Mouse (Mus musculus): Measurements from ENCODE around the gene Gzma.

Gzma gene

DNA sequence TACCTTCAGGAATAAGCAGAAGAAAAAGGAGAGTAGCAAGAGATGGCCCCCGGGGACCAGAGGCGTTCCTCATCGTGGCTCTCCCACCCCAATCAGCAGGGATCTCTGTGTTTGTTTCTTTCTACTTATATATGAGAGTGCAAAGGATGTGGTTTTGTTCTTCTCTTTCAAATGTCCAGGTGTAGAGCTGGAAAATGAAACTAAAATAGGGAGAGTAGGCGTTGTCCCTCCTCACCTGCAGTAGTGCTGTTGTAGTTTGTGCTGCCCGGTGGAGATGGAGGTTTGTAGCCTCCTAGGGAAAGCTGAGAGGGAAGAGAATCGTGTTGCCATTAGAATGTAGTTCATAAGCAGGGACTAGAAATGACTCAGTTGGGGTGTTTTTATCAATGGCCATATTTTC is at the start of gene Gzma:
Gene Gzma, minus strand, starts transcription at position 103 of the 400 bp plus-strand sequence.
- DNase-seq (ENCODE audit: low read depth, low spot score): no peak

DNA sequence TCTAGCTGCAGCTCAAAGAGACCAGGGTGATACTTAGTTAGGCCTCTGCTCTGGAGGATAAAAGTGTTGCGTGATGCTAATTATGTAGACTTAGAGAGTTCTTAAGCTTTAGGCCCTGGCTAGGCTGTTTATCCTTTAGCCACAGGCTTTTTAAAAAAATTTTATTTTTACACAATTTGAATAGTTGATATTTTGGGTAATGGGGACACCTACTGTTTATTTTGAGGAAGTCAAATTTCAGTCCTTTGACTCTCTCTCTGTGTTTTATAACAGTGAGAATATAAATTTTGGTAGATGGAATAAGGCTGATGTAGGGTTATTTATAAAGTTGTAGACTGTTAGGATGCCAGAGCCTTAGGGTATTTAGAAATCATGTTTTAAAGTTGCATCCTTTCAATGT is 38.8 kb upstream of the Gzma start:
- peak; percentile 15 for DNase-seq (ENCODE audit: low read depth, low spot score)

DNA sequence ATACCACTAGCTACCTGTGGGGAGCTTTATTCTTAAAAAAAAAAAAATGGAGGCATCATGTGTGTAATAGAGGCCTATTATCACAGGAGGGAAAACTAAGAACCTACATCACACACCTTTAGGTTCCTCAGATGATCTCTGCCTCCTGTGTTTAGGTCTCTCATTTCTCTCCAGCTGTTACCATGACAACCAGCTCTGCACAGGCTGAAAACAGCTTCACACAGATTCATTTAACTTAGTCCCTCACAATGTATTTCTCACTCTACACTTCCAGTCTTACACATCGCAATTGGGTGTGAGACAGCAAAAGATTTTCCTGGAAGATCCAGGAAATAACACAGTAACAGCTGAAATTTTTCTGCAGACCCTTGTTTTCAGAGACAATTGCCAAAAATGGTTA is 29.2 kb upstream of the Gzma start:
- DNase-seq (ENCODE audit: low read depth, low spot score): no peak

DNA sequence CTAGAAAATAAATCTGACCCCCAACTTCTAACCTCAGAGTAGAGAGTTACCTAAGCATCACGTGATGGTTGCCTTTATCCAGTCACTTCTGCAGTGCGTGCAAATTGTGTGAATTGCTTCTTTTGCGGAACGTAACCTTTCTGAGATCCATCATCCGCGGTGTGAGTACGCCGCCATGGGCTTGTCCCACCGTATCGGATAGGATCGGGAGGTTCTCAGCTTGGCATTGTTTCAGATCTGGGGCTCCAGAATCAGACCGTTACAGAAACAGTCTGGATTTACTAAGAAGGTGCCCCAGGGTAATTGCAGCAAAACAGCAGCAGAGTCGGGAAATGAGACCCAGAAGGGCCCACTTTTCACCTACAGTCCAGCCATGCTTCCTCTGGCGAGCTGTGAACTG is 20.5 kb upstream of the Gzma start:
- no peak for DNase-seq (ENCODE audit: low read depth, low spot score)

DNA sequence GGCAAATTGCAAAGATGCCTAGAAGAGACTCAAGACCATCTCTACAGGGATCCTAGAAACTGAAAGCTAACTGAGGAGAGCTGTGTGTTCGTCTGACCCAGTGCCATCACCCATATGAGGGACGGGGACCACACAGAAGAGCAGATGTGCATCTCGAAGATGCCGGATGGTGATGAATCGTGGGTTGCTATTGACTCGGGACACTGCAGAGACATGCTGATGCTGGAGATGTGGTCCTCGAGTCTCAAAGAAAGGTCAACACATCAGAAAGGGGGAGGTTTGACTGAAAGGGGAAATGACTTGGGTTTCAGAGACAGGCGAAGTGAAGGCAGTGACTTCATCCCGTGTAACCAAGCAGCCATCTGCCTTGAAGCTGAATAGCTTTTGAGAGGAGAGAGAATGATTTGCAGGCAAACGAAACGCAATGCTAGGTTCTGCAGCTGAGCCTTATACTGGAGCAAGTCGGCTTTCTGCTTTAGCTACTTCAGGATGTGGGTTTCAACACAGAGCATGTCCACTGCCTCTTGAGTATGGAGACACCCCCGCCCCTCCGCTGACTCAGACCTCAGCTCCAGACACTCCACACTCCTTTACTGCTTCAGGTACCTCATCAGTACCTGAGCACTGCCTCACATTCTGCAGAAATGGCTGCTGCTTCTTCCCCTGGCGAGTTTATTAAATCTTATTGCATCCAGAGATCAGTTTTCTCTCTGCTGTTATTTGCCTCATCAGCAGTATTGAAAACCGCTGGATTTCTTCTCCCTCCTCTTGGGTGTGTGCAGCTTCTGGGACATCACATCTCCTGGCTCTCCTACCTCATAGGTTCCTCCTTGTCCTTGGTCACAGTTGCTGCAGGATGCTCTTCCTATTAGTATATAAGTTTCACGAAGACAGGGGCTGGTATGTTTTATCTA is 19.8 kb upstream of the Gzma start:
- peak; percentile 54 for DNase-seq (ENCODE audit: low read depth, low spot score)

DNA sequence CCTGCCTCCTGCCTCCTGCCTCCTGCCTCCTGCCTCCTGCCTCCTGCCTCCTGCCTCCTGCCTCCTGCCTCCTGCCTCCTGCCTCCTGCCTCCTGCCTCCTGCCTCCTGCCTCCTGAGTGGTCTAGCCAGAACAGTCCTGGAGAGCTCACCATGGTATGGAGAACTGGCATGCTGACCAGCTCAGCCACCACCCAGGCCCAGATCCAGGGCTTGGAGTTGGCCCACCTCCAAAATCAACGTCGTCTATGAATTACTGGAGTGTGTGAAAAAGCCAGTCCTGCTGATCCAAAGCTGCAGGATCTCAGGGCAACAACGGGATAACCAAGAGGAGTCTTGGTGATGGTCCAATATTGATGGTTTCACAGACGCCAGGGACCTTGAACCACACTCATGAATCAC is 18.2 kb upstream of the Gzma start:
- DNase-seq (ENCODE audit: low read depth, low spot score): no peak

DNA sequence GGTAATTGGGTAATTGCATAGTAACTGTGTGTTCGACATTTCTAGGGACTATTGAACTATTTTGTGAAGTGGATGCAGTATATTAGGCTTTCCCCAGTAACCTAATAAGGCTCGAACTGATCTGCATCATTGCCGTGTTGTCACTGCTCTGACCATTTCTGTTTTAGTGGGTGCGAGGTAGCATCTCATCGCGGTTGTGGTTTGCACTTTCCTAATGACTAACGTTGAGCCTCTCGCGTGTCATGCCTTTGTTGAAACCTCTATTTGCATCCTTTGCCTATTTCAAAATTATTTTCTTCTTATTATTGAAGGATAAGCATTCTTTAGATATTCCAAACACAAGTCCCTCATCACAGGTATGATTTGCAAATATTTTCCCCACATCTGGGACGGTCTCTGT is 4.0 kb upstream of the Gzma start:
- DNase-seq (ENCODE audit: low read depth, low spot score): no peak

DNA sequence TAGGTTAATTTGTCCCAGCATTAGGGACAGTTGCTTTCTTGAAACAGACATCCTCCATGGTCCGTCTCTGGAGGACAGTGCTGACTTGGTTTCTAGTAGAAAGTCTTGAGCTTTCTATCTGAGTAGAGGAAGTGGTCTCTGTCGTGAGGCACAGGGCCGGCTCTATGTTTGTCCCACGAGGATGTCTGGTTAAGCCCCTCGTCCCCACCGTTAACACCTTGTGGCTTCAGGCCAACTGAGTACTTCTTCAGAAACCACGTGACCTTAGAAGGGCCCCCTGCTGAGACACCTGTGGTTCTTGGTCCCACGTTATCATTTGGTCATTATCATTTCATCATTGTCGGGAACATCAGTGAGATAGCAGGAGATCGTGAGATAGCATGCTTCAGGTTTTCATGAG is 1.0 kb upstream of the Gzma start:
- no peak for DNase-seq (ENCODE audit: low read depth, low spot score)

DNA sequence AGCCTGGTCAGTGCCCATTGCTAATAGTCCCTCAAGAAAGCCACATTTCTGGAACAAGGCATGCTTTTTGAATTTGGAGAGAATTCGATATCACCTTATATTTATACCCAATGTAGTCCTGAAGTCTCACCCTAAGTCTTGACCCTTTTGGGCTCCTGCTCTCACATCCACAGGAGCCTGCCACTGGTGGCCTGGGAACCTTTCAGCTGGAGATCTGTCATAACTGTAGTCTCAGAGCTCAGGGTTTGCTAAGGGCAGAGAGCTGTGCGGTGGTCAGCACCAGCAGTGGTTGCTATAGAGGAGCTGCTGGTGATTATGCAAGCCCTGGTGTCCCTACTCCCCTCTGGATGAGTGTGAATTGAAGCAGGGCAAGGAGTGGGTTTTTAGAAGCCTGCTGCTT is 2.4 kb downstream of the Gzma start:
- no peak for DNase-seq (ENCODE audit: low read depth, low spot score)

DNA sequence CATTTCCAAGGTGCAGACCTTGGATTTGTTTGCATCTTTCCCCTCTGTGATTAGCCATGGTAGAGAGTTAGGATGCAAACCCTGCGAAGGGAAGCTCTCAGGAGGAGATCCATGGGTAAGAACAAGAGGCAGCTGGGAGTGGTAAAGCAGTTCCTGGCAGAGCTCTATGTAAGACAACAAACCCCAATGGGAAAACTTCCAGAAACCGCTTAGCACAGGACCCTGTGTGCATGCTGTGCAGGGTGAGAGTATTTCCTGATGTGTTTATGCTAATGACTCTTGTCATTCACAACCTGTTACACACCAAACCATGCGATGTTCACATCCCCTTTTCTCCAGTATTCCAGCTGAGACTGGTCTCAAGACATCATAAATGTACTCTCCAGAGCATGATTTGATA is 3.8 kb downstream of the Gzma start:
- no peak for DNase-seq (ENCODE audit: low read depth, low spot score)

DNA sequence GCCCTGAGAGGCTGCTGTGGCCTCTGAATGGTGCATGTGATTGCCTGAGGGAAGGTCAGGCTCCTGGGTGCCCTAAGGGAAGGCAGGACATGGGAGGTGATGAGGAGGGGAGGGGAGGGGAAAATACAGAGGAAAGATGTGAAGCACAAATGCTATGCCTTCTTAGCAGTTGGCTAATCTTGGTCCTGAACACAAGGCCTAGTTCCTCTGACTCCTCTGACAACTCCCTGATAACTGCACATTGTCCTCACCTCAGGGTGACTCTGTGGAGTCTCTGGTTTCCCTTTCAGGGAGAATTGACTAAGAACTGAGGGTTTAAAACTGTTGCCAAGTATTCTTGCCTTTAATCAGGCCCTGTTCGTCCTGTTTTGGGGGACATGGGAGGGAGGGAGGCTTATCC is 6.2 kb downstream of the Gzma start:
- no peak for DNase-seq (ENCODE audit: low read depth, low spot score)

DNA sequence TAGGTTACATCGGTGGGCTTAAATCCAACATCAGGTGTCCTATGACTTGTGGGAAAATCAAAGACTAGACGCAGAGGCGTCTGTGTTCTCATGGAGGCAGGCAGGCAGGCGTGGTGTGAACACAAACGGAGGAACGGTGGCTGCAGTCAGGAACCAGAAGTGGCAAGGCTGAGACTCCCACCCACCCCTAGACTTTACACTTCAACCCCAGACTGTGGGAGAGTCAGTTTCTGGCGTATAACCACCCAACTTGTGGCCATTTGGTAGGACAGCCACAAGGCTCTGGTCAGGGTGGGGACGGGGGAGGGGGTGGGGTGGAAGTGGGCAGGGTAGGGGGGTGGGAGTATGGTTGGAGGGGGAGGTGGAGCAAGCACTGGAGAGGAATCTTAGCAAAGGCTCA is 10.3 kb downstream of the Gzma start:
- no peak for DNase-seq (ENCODE audit: low read depth, low spot score)

DNA sequence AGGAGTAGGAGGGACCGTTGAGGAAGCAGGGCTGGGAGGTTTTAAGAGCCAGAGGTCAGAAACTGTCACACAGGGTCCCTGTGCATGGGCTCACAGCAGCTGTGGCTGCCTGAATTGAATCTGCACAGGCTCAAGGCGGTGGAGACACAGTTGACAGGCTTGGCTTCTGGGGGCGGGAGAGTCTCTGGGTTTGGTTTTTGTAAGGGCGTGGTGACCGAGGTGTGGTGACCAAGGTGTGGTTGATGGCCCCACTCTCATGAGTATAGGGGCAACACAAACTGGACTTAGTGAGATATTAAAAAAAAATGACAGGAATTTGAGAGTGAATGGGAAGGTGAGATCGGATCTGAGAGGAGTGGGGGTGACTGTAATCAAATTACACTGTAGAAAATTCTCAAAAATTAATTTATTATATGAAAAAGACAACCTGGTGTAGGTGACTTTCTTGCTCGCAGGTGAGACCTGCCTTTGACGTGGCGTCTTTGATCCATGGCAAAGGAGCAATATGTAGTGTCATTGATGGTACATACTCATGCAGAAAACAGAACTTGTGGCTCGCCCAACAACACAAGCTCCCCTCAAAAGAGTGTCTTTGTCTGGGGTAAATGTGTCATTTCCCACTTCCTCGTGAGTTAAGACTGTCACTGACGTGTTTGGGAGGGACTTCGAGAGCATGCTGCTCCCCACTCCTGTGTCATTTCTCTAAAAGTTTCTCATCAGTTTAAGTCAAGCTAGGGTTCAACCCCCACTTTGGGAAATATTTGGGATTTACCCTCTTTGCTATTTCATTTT is 13.4 kb downstream of the Gzma start:
- DNase-seq (ENCODE audit: low read depth, low spot score): no peak

DNA sequence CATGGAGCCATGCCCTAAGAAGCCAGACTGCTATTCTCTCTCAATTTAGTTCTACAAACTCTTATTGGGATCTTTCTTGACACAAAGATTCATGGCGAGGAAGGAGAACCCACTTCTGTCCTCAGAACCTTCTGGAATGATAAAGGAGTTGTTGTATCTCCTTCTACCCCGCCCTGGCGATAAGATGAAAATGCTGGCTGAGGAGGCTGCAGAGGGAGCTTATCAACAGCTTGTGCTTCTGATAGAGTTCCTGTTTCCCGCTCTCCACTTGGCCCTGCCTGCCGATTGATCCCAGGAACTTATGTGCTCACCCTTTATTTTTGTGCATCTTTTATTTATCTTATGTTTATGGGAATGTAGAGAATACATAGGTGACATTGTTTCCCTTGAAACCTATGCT is 16.0 kb downstream of the Gzma start:
- no peak for DNase-seq (ENCODE audit: low read depth, low spot score)

DNA sequence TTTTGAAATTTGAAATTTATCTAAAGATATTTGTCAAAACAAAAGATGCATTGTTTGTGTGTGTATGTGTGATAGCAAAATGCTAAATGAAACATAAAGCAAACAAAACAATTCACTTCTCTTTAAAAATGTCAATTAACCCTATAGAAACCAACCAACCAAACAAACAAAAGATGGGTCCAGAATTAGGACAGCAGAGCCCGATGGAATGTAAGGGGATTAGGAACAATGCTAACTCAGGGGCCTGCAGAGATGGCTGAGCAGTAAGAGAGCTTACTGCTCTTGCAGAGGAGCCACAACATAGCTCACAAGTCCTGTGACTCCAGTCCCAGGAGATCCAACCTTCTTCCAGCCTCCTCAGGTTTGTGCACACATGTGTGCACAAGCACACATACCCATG is 18.7 kb downstream of the Gzma start:
- DNase-seq (ENCODE audit: low read depth, low spot score): no peak

DNA sequence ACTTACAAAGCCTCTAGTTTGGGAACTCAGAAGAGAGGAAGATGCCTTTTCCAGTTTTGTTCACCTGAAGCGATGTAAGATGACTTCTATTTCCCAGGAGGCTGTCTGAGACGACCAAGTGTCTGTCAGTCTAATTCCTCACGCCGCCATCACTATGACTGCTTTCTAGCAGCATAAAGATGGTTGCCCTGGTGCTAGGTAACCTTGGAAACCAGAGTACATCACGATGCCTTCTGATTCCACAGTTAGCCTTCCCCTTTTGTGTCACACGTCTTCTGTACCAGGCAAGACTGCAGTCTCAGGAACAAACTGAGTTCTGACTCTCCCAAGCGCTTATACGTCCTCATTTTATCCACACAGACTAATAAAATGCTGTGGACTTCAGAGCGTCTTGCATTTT is 21.8 kb downstream of the Gzma start:
- no peak for DNase-seq (ENCODE audit: low read depth, low spot score)

DNA sequence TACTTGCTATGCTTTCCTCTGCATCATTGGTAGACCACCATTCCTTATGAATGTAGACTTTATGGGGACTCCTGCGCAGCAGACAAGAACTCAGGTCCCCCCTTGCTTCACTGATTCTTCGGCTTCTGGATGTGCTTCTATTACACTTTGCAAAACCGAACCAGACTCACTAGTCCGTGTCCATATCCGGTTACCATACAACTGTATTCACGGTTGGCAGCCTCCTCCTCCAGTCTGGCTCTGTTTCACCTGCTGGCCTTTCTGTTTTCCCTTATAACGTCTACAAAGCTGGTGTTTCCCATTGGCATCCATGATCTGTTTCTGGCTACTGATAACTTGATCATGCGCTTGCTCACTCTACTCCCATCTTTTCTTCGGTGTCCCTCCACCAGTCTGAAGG is 36.2 kb downstream of the Gzma start:
- DNase-seq (ENCODE audit: low read depth, low spot score): no peak

DNA sequence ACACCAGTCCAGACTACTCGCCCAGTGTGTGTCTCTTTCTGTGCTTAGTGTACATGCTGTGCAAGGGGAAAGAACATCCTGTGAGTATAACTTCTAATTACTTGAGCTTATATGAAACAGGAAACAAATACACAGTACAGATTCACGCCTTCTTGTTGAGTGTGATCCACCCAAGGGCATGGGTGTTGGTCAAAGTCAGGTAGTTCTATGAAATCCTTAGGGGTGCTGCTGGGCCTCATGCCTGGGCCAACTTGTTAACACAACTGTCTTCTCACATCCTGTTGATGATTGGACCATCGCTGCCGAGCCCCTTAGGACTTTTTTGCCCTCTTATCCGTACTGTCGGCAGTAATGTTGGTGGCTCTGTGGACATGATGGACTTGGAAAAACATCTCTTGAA is 39.0 kb downstream of the Gzma start:
- no peak for DNase-seq (ENCODE audit: low read depth, low spot score)

DNA sequence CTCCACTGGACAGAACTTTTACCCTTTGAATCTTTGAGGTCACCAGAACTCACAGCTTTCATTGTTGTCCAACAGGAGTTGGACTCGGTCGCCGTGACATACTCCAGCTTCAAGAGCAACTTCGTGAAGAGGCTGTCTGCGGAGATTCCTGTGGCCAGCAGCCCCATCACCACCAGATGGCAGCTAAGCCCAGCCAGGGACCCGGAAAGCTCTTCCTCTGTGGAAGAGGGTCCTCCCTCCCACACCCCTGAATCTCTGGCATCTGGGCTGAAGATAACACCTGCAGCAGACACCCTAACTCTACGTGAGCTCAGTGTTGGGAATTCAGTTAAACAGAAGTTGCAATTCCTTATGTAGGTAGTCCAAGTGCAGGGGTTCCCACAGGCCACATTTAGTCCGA is 45.0 kb downstream of the Gzma start:
- no peak for DNase-seq (ENCODE audit: low read depth, low spot score)

DNA sequence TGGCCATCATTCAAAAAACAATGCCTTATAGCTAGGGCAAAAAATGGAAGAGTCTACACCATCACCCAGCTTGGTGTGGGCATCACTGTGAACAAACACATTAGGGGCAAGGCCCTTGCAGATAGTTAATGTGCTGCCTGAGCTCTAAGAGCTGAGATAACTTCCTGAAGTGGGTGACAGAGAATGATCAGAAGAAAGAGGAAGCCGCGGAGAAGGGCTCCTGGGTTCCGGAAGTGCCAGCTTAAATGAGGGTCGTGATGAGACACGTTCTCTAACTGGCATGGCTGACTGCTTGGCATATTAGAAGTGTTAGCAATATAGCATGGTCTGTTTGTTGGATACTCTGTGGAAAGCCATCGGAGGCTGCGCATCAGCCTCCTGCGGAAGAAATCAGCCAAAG is 46.6 kb downstream of the Gzma start:
- DNase-seq (ENCODE audit: low read depth, low spot score): no peak

DNA sequence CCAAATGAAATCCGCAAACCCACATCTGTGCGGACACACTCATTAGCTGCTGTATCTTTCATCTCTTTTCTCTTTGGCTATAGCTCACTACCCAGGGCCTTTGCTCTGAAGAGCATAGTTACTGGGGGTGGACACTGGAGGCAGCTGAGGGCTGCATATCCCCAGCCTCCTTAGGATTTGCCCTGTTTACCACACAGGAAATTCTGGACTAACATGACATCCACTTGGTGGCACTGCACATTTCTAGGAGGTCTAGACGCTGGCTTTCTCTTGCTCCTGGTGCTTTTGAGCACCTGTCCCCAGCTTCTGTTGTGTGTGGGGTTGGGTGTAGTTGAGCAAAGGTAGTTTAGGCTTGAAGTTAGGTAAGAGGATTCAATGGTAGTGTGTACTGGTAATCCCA is 53.1 kb downstream of the Gzma start:
- no peak for DNase-seq (ENCODE audit: low read depth, low spot score)

DNA sequence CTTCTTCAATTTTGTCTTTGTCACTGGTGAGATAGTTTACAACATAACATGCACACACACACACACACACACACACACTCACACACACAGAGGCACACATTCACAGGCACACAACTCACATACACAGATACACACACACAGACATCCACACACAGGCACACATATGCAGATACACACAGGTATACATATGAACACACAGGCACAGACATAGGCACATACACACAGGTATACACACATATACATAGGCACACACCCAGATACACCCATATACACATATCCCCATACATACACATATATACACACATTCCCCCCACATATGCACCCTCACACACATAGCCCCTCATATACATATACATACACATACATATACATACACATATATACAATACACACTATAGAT is 53.8 kb downstream of the Gzma start:
- no peak for DNase-seq (ENCODE audit: low read depth, low spot score)
